Mouse (Mus musculus) MEL (cell line): Measurements from ENCODE around the gene Aim2.

Source experiments
- CTCF ChIP-seq, 3 experiments: IDR thresholded peaks in 2 of 3; conservative IDR thresholded peaks in 1 of 3; 2 replicates each; pipeline ENCODE4 v1.5.1; 2011 to 2012; ENCODE audit warnings: low read length in 3 of 3, low read depth in 2 of 3, mild to moderate bottlenecking in 2 of 3, improper control_type of control experiment in 1 of 3, inconsistent platforms in 1 of 3, mixed read lengths in 1 of 3, moderate library complexity in 1 of 3; ENCODE audit not compliant: control insufficient read depth in 1 of 3, insufficient read depth in 1 of 3, poor library complexity in 1 of 3, severe bottlenecking in 1 of 3
- E2F4 ChIP-seq: IDR thresholded peaks from 2 replicates; pipeline ENCODE4 v1.6.1; 2011; ENCODE audit warnings: low read depth, low read length, improper control_type of control experiment, borderline replicate concordance
- EP300 ChIP-seq, 2 experiments: IDR thresholded peaks; 2 replicates each; pipeline ENCODE4 v1.6.1; 2011; ENCODE audit warnings: improper control_type of control experiment in 2 of 2, low read length in 2 of 2, low read depth in 1 of 2, mild to moderate bottlenecking in 1 of 2
- GATA1 ChIP-seq: IDR thresholded peaks from 2 replicates; pipeline ENCODE4 v1.6.1; 2011; ENCODE audit warnings: low read depth, low read length, improper control_type of control experiment
- KAT2A ChIP-seq: conservative IDR thresholded peaks from 2 replicates; pipeline ENCODE4 v1.6.1; 2012; ENCODE audit warnings: low read depth, low read length, improper control_type of control experiment, inconsistent platforms
- MAX ChIP-seq: IDR thresholded peaks from 2 replicates; pipeline ENCODE4 v1.6.1; 2011; ENCODE audit warnings: low read length, improper control_type of control experiment
- MEF2A ChIP-seq: IDR thresholded peaks from 2 replicates; pipeline ENCODE4 v1.6.1; 2014; ENCODE audit warnings: low read depth, mild to moderate bottlenecking, inconsistent platforms, low read length, improper control_type of control experiment; ENCODE audit not compliant: poor library complexity, insufficient replicate concordance, severe bottlenecking; ENCODE audit errors: extremely low read depth
- NELFE ChIP-seq: IDR thresholded peaks from 2 replicates; pipeline ENCODE4 v1.6.1; 2011; ENCODE audit warnings: low read depth, low read length, improper control_type of control experiment
- NRF1 ChIP-seq: IDR thresholded peaks from 2 replicates; pipeline ENCODE4 v1.6.1; 2014; ENCODE audit warnings: low read depth, mild to moderate bottlenecking, inconsistent platforms, low read length, improper control_type of control experiment, moderate library complexity; ENCODE audit not compliant: poor library complexity, insufficient read depth, severe bottlenecking
- POLR2A ChIP-seq, 2 experiments: IDR thresholded peaks; 2 replicates each; pipeline ENCODE4 v1.6.1; 2011 to 2012; ENCODE audit warnings: low read length in 2 of 2, mild to moderate bottlenecking in 2 of 2, control low read depth in 1 of 2, improper control_type of control experiment in 1 of 2, low read depth in 1 of 2, moderate library complexity in 1 of 2; ENCODE audit not compliant: control insufficient read depth in 1 of 2, insufficient read depth in 1 of 2, poor library complexity in 1 of 2
- RAD21 ChIP-seq: IDR thresholded peaks from 2 replicates; pipeline ENCODE4 v1.6.1; 2011; ENCODE audit warnings: mild to moderate bottlenecking, low read depth, low read length, improper control_type of control experiment
- RCOR1 ChIP-seq: IDR thresholded peaks from 2 replicates; pipeline ENCODE4 v1.6.1; 2012; ENCODE audit warnings: low read depth, mild to moderate bottlenecking, inconsistent platforms, low read length, improper control_type of control experiment
- TCF12 ChIP-seq: IDR thresholded peaks from 2 replicates; pipeline ENCODE4 v1.6.1; 2014; ENCODE audit warnings: low read depth, mild to moderate bottlenecking, inconsistent platforms, low read length, improper control_type of control experiment, moderate library complexity
- ZC3H11A ChIP-seq: IDR thresholded peaks from 2 replicates; pipeline ENCODE4 v1.6.1; 2012; ENCODE audit warnings: low read depth, mild to moderate bottlenecking, inconsistent platforms, low read length, improper control_type of control experiment

- no peak for TF ChIP-seq CTCF (IDR thresholded peaks at IDR 0.05 in 2 of 3, conservative IDR thresholded peaks at IDR 0.05 in 1 of 3; ENCODE audit: control insufficient read depth in 1 of 3, insufficient read depth in 1 of 3, low read depth in 2 of 3, low read length in 3 of 3, poor library complexity in 1 of 3, severe bottlenecking in 1 of 3)
- no peak for TF ChIP-seq TCF12
- TF ChIP-seq EP300 (IDR thresholded peaks at IDR 0.05; ENCODE audit: low read depth in 1 of 2, low read length in 2 of 2), result no peak
- TF ChIP-seq MEF2A, result no peak
- TF ChIP-seq NELFE, result no peak
- TF ChIP-seq MAX, result no peak
- TF ChIP-seq POLR2A (IDR thresholded peaks at IDR 0.05; ENCODE audit: control insufficient read depth in 1 of 2, insufficient read depth in 1 of 2, low read depth in 1 of 2, low read length in 2 of 2, poor library complexity in 1 of 2), result no peak
- TF ChIP-seq RAD21, result no peak
- no peak for TF ChIP-seq E2F4
- TF ChIP-seq KAT2A, result no peak
- TF ChIP-seq NRF1, result no peak
- TF ChIP-seq GATA1, result no peak
- no peak for TF ChIP-seq RCOR1
- TF ChIP-seq ZC3H11A, result no peak
These were observed 16.8 kb downstream of the Aim2 start, which contains the start of gene Cadm3 for GRCm38 (mm10) chr1:173367356-173368046.
